Mouse (Mus musculus) erythroblast, embryonic 14.5 days (primary cell): ENCODE measurements around the gene Yap1. TPM values are rescaled to one million over a fixed set of nuclear protein-coding genes. Genes with fewer than 3 reads are reported as not detected.

Source experiments
- H3K27me3 ChIP-seq: 2 replicates; pipeline ENCODE4 v1.6.1; 2012; ENCODE audit warnings: inconsistent platforms; ENCODE audit not compliant: control insufficient read depth
- H3K36me3 ChIP-seq: 2 replicates; pipeline ENCODE4 v1.6.1; 2012; ENCODE audit warnings: mild to moderate bottlenecking, inconsistent platforms; ENCODE audit not compliant: control insufficient read depth
- H3K4me1 ChIP-seq: 2 replicates; pipeline ENCODE4 v1.6.1; 2012; ENCODE audit warnings: inconsistent platforms; ENCODE audit not compliant: control insufficient read depth
- H3K4me3 ChIP-seq: replicated peaks from 2 replicates; pipeline ENCODE3; 2012; ENCODE audit warnings: moderate library complexity, mild to moderate bottlenecking, inconsistent platforms
- H3K9me3 ChIP-seq: 2 replicates; pipeline ENCODE4 v1.6.1; 2012; ENCODE audit warnings: low read length, inconsistent platforms, mixed read lengths; ENCODE audit not compliant: control insufficient read depth
- GATA1 ChIP-seq: IDR thresholded peaks from 2 replicates; pipeline ENCODE4 v1.6.1; 2012; ENCODE audit warnings: low read length, inconsistent platforms, mixed read lengths
- TAL1 ChIP-seq: IDR thresholded peaks from 3 replicates; pipeline ENCODE4 v1.6.1; 2012; ENCODE audit warnings: low read length, inconsistent platforms, mixed read lengths
- polyA plus RNA-seq: library from polyadenylated mRNA; stranded (reverse); fragments of >175 nt; gene quantifications from 2 replicates; pipeline ENCODE4 v1.2.3, GENCODE M21; 2012

Gene Yap1
- polyA plus RNA-seq, 1 experiment, result not detected

DNA sequence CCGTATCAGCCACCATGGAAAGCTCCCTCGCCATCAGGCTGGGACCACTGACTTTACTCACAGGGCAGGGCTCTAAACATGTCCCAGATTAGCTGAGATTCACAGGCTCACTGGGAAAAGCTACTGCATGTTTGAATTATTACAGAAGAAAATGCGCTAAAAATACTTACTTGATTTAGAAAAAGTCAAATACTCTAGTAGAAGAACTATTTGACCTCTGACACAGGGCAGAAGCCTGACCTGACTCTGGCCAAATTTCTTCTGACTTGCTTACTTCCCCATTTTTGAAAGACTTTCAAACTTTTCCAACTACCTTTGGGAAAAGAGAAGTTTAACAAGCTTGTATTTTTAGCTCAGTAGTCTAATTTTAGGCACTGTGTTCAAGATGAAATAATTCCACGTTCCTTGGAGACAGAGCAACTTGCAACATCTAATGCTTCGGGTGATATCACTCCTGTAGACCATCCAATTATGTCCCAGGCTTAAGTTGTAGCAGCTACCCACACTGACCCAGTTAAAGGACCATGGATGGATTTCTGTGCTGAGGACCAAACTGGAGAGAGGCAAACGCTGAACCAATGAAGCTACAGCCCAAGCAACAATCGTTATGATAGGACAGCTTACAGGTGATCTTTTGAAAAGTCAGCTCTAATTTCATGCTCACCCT, 60.5 kb downstream of the Yap1 start:
- Histone ChIP-seq H3K4me1 (peaks cover 3% of the 10 kb centered on the region; the same call in 1 of the 2 replicates), H3K4me3 (no peak overlapping the region), H3K36me3 (no peaks in the 10 kb centered on the region; the same call in 1 of the 2 replicates), H3K27me3 (no peaks in the 10 kb centered on the region), H3K9me3 (no peaks in the 10 kb centered on the region)
- TF ChIP-seq GATA1, result no peak
- TF ChIP-seq TAL1, result no peak

DNA sequence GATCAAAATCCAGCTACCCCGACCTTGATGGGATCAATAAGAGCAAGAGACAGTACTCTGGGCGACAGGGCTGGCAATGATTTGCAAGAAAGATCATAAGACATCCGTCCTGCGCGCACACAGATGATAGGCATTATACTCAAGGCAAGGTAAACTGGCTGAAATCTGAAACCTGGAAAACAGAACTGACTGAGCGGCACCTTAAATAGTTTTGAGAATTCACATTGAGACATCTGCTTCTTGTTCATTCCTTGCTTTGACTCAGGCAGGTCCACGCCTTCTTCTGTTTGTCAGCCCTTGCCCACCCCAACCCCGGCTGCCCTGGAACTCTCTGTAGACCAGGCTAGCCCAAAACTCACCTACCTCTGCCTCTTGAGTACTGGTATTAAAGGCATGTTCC, 61.7 kb downstream of the Yap1 start:
- Histone ChIP-seq H3K27me3 (no peaks in the 10 kb centered on the region), H3K36me3 (no peaks in the 10 kb centered on the region), H3K4me1 (peaks cover 3% of the 10 kb centered on the region; the same call in 1 of the 2 replicates), H3K4me3 (no peak overlapping the region), H3K9me3 (no peaks in the 10 kb centered on the region)
- TF ChIP-seq GATA1 (no peak), TAL1 (no peak)

DNA sequence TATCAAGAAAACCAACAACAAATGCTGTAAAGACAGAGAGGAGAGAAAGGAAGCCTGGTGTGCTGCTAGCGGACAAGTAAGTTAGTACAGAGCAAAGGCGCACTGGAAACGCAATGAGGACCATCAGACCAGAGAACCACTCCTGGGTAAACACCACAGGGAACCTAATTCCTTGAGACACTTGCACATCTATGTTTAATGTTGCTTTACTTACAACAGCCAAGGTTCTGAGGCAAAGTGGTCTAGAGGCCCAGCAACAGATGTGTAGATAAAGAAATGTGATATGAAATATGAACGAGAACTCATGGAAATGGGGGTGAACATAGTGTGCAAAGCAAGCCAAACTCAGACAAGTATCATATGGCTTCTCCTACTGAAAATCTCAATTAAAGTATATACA, 64.3 kb downstream of the Yap1 start:
- H3K4me1 ChIP-seq, result peaks cover 3% of the 10 kb centered on the region; the same call in 1 of the 2 replicates
- H3K4me3 ChIP-seq, result no peak overlapping the region
- H3K27me3 ChIP-seq, result no peaks in the 10 kb centered on the region
- no peaks in the 10 kb centered on the region; the same call in 1 of the 2 replicates for H3K36me3 ChIP-seq
- no peaks in the 10 kb centered on the region for H3K9me3 ChIP-seq
- TF ChIP-seq GATA1, result no peak
- no peak for TF ChIP-seq TAL1

DNA sequence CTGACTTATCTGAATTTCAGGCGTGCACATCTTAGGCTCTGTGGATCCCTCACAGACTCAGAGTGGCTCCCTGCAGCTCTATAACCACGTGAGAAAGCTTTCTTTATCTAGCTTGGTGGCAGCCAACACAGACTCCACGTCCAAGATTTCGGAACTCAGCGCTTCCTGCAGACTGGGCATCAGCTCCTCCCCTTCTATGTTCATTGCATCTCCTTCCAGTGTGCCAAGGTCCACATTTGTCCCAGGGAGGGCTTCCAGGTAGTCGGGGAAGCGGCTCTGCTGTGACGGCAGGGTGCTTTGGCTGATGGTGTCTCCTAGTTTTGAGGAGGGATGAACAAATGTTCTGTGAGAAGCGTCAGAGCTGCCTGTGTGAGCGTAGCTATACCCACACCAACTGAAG, 70.0 kb downstream of the Yap1 start:
- no peaks in the 10 kb centered on the region; the same call in 1 of the 2 replicates for H3K9me3 ChIP-seq
- H3K4me1 ChIP-seq, result no peaks in the 10 kb centered on the region
- H3K27me3 ChIP-seq, result no peaks in the 10 kb centered on the region
- peaks cover 6% of the 10 kb centered on the region; the same call in 1 of the 2 replicates for H3K36me3 ChIP-seq
- TF ChIP-seq TAL1, result no peak
- TF ChIP-seq GATA1, result no peak
- no peak overlapping the region for H3K4me3 ChIP-seq

DNA sequence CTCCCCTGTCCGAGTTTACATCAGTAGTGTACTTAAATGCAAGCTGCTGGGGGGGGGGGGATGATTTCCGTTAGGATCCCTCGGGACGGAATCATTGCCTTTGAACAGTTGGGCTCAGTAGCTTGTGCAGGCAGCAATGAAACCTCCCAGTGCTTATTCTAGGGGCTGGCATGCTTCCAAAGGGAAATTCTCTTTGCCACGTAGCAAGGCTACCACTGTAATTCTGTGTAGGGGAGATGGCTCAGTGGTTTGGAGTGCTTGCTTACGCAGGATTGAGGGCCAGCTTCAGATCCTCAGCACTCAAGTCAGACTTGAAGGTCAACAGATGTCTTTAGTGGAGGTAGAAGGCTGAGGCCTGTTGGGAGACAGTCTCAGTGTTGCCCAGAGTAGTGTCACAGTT, 74.8 kb downstream of the Yap1 start:
- Histone ChIP-seq H3K9me3 (no peaks in the 10 kb centered on the region; the same call in 1 of the 2 replicates), H3K4me3 (no peak overlapping the region), H3K4me1 (no peaks in the 10 kb centered on the region), H3K36me3 (peaks cover 5% of the 10 kb centered on the region; the same call in 1 of the 2 replicates), H3K27me3 (no peaks in the 10 kb centered on the region)
- no peak for TF ChIP-seq GATA1

DNA sequence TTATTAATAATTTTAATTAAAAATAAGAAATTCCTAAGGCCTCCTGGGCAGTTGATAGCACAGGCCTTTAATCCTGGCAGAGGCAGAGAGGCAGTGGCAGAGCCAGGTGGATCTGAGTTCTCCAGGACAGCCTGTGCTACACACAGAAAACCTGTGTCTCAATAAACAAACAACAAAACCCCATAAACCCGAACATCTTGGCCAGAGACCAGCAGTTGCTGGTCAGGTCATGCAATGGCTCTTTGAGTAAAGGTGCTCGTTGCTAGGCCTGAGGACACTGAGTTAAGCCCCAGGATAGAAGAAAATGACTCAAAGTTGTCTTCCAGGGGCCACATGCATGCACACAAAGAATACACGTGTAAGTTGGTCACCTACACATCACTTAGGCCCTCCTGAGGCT, 75.5 kb downstream of the Yap1 start:
- no peaks in the 10 kb centered on the region for H3K4me1 ChIP-seq

DNA sequence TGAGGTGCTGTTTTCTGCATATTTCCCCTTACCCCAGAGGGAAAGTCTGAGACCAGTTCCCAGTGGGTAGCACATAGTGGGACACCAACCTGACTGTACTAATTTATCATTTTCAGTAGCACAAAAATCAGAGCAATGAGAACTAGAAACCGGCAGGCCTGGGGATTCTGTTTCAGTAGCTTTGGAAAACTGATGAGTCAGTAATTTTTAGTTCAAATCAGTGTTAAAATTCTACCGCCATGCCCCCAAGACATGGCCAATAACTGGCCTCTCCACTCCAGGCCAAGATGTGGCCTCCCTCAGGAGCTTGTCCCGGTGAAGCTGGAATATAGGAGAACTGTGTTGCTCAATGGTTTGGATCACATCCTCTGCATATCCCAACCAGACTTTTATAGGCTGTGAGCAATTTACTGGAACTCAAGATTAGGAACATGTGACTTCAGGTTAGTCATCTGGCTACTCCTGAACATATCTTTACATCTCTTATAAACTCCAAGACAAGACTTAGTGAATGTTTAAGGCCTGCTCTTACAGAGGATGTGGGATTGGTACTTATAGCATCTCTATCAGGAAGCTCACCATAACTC, 76.1 kb downstream of the Yap1 start:
- Histone ChIP-seq H3K9me3 (no peaks in the 10 kb centered on the region; the same call in 1 of the 2 replicates), H3K36me3 (peaks cover 3% of the 10 kb centered on the region; the same call in 1 of the 2 replicates), H3K27me3 (no peaks in the 10 kb centered on the region), H3K4me3 (no peak overlapping the region), H3K4me1 (no peaks in the 10 kb centered on the region)
- TF ChIP-seq TAL1 (no peak), GATA1 (no peak)

More for the DNA sequence above, 75.5 kb downstream of the Yap1 start:
- no peak overlapping the region for H3K4me3 ChIP-seq
- no peaks in the 10 kb centered on the region; the same call in 1 of the 2 replicates for H3K9me3 ChIP-seq
- no peaks in the 10 kb centered on the region for H3K27me3 ChIP-seq
- TF ChIP-seq TAL1 (no peak), GATA1 (no peak)
- H3K36me3 ChIP-seq, result peaks cover 3% of the 10 kb centered on the region; the same call in 1 of the 2 replicates

DNA sequence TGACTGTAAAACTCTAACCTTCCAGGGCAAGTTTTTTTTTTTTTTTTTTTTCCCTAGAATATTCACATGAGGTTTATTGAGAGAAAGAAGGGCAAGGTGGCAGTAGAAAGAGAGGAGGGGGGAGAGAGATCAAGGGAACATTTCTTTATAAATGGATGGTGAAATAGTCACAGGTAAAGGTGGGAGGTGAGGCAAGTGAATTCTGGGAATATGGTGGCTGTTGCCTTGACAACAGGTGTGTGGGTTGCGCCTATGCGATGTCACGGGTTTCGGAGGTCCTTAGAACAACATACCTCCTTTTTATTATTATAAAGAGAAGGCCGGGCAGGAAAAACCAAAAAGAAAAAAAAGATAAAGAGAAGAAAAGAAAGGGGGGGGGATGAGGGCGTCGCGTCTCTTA, 89.5 kb downstream of the Yap1 start:
- Histone ChIP-seq H3K4me1 (peaks cover 20% of the 10 kb centered on the region), H3K27me3 (0 out of 2 replicates have a peak, but pooled peaks cover 2% of the 10 kb centered on the region), H3K4me3 (no peak overlapping the region), H3K36me3 (no peaks in the 10 kb centered on the region), H3K9me3 (no peaks in the 10 kb centered on the region)
- TF ChIP-seq TAL1 (no peak), GATA1 (no peak)

DNA sequence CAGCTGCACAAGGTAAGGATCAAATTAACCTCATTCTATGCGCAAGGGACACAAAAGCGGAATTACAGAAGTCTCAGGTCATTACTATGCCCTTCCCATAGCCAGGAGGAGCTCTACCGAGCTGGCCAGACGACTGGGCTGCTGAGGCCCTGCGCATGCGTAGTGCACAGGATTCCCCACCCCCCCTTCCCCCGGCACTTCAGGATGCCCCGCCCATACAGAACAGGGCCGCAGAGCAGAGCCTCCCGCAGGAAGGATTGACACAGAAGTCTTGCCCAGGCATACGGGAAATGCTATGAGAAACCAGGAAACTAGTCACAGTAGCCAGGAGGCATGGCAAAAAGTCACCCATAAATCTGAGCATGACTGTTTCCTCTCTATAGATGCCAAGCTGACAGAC, 89.9 kb downstream of the Yap1 start:
- H3K9me3 ChIP-seq, result no peaks in the 10 kb centered on the region
- TF ChIP-seq TAL1 (no peak), GATA1 (no peak)
- no peaks in the 10 kb centered on the region for H3K36me3 ChIP-seq
- 0 out of 2 replicates have a peak, but pooled peaks cover 2% of the 10 kb centered on the region for H3K27me3 ChIP-seq
- peaks cover 20% of the 10 kb centered on the region for H3K4me1 ChIP-seq
- peak overlapping the region; percentile 16 for H3K4me3 ChIP-seq
